Mouse (Mus musculus): ENCODE data around the gene Gm8180.
"Not testable (repeated sequence)": the region's sequence is repeated elsewhere in the genome, so short reads cannot be mapped to it uniquely, and the experiment has no call there.

The Gm8180 gene

GRCm38 (mm10) chr14:43784645-43785044, at the start of gene Gm8180:
TSS of gene Gm8180 (minus strand) at chr14:43784745.
- DNase-seq = not testable (repeated sequence)

GRCm38 (mm10) chr14:43830385-43830784, 45.8 kb upstream of the Gm8180 start:
- not testable (repeated sequence) for DNase-seq

GRCm38 (mm10) chr14:43824176-43824575, 39.6 kb upstream of the Gm8180 start:
- DNase-seq = not testable (repeated sequence)

GRCm38 (mm10) chr14:43821869-43822268, 37.3 kb upstream of the Gm8180 start:
- not testable (repeated sequence) for DNase-seq

GRCm38 (mm10) chr14:43812458-43812857, 27.9 kb upstream of the Gm8180 start:
- peak; percentile 18 for DNase-seq

- DNase-seq = not testable (repeated sequence)
Observed at GRCm38 (mm10) chr14:43808142-43808541, 23.6 kb upstream of the Gm8180 start.

- DNase-seq = not testable (repeated sequence)
Observed at GRCm38 (mm10) chr14:43804435-43804834, 19.9 kb upstream of the Gm8180 start.

- not testable (repeated sequence) for DNase-seq
Observed at GRCm38 (mm10) chr14:43796905-43797470, 12.4 kb upstream of the Gm8180 start.

- DNase-seq = no peak
Observed at GRCm38 (mm10) chr14:43796069-43796904, 11.7 kb upstream of the Gm8180 start.

GRCm38 (mm10) chr14:43793811-43794210, 9.3 kb upstream of the Gm8180 start:
- not testable (repeated sequence) for DNase-seq

GRCm38 (mm10) chr14:43747566-43747965, 37.0 kb downstream of the Gm8180 start, which contains the start of gene Gm6526:
TSS of gene Gm6526 (plus strand) at chr14:43747866.
- not testable (repeated sequence) for DNase-seq
